Comparison of ENCODE assay signal across 8 mouse cellular contexts in the genomic region with DNA sequence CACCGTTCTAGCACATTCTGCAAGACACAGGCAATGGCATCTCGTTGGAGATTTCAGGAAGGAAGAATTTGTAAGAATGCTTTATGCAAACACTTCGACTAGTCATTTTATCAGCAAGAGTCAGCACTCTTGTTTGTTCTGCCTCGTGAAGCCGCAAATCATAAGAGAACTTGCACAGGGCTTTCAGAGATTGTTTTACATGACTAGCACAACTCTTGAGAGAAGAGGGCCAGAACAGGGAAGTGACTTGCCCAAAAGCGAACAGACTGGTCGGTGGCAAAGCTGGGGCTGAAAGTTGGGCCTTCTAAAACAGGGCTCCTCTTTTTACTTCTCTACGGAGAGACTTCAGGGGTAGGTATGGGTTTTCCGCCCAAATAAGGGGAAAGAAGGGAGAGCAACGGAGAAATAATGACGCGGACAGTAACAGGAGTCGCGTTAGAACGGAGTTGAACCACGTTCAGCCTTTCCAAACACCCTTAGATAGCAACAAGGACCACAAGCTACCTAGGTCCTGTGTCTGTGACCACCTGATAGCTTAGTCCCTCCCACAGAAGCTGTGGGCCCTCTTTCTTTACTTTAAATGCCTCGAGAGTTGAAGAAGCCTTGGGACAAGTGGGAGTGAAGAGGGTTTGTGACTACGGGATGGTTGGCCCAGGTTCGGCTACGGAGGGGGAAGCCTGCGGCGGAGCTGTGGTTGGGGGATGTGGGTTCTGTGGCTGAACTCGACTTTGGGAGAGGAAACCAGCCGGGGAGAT. TPM values are rescaled to one million over a fixed set of nuclear protein-coding genes. Genes with fewer than 3 reads are reported as not detected.
DNase-seq lines count a peak whose midpoint lies in the region; ATAC-seq and TF ChIP-seq lines count a peak whose summit lies in the region.

No protein-coding gene starts in this region.

- peak overlapping the region; percentile 94 for H3K4me2 ChIP-seq in forebrain, embryonic 13.5 days
- H3K4me2 ChIP-seq in midbrain, embryonic 14.5 days (ENCODE audit: low read length) = peak overlapping the region; percentile 57

- WGBS in forebrain, embryonic 13.5 days = 12% methylated on average over 24 of the region's 24 CpGs
- 13% methylated on average over 24 of the region's 24 CpGs for WGBS in midbrain, embryonic 14.5 days

- no peak overlapping the region for H3K27ac ChIP-seq in forebrain, embryonic 13.5 days
- peak overlapping the region; percentile 97; the same call in 1 of the 2 replicates for H3K27ac ChIP-seq in midbrain, embryonic 14.5 days (replicated peaks; ENCODE audit: low read depth, low read length)

- ATAC-seq in forebrain, embryonic 13.5 days = no peak
- no peak for ATAC-seq in midbrain, embryonic 14.5 days (ENCODE audit: low FRiP score, low TSS enrichment)

- H3K4me3 ChIP-seq in E14TG2a.4 (replicated peaks; ENCODE audit: low read length) = peak overlapping the region; percentile 96
- H3K4me3 ChIP-seq in forebrain, embryonic 13.5 days = peak overlapping the region; percentile 88
- H3K4me3 ChIP-seq in midbrain, embryonic 14.5 days (replicated peaks; ENCODE audit: low read depth, low read length) = peak overlapping the region; percentile 99

- peak overlapping the region; percentile 99 for H3K9ac ChIP-seq in forebrain, embryonic 13.5 days
- H3K9ac ChIP-seq in midbrain, embryonic 14.5 days (replicated peaks; ENCODE audit: low read length) = peak overlapping the region; percentile 100

- TF ChIP-seq CTCF in E14TG2a.4 (conservative IDR thresholded peaks at IDR 0.05; ENCODE audit: low read length) = no peak

- peaks cover 39% of the 10 kb centered on the region for H3K27me3 ChIP-seq in E14TG2a.4 (ENCODE audit: insufficient read depth, low read length)
- H3K27me3 ChIP-seq in forebrain, embryonic 13.5 days = 0 out of 2 replicates have a peak, but pooled peaks cover 8% of the 10 kb centered on the region
- H3K27me3 ChIP-seq in midbrain, embryonic 14.5 days (ENCODE audit: control insufficient read depth, insufficient read depth, low read length) = no peaks in the 10 kb centered on the region

- peaks cover 21% of the 10 kb centered on the region for H3K4me1 ChIP-seq in E14TG2a.4 (replicated peaks; ENCODE audit: low read depth, low read length)
- H3K4me1 ChIP-seq in forebrain, embryonic 13.5 days = peaks cover 34% of the 10 kb centered on the region
- peaks cover 25% of the 10 kb centered on the region for H3K4me1 ChIP-seq in midbrain, embryonic 14.5 days (ENCODE audit: control insufficient read depth, insufficient read depth, low read length)

- H3K9me3 ChIP-seq in E14TG2a.4 (ENCODE audit: low read length) = no peaks in the 10 kb centered on the region
- no peaks in the 10 kb centered on the region for H3K9me3 ChIP-seq in forebrain, embryonic 13.5 days (replicated peaks)
- H3K9me3 ChIP-seq in midbrain, embryonic 14.5 days (ENCODE audit: control insufficient read depth, low read length) = no peaks in the 10 kb centered on the region

- peak; percentile 34 for DNase-seq in cerebellum, adult 8-10 months
- DNase-seq in cerebellum, postnatal 4 days (ENCODE audit: low spot score in 2 of 2) = no peak
- peak; percentile 6 for DNase-seq in liver
- DNase-seq in midbrain, embryonic 14.5 days = no peak
- DNase-seq in gastrocnemius, postnatal 10 days = no peak
- DNase-seq in adrenal gland, postnatal 36 days = no peak

- peaks cover 21% of the 10 kb centered on the region for H3K36me3 ChIP-seq in E14TG2a.4 (ENCODE audit: insufficient read depth, low read length)
- H3K36me3 ChIP-seq in forebrain, embryonic 13.5 days (ENCODE audit: poor library complexity, severe bottlenecking) = peaks cover 21% of the 10 kb centered on the region
- H3K36me3 ChIP-seq in midbrain, embryonic 14.5 days (ENCODE audit: control insufficient read depth, insufficient read depth, low read length) = peaks cover 22% of the 10 kb centered on the region

RNA-seq across cellular contexts. Expression of gene Zfp821, which starts 0.6 kb away (rescaled TPM):
- 71.3 and 73.1 TPM in 2 replicates for polyA plus RNA-seq in forebrain, embryonic 13.5 days (2015; fragmentation: Nextera tagmentation; extraction: Ambion mirVana)
- 87.5 and 95.2 TPM in 2 replicates for polyA plus RNA-seq in midbrain, embryonic 14.5 days (2014; fragmentation: Nextera tagmentation; extraction: Ambion mirVana)
- 1 to 10 TPM; 7.5 to 9.5 TPM for total RNA-seq in gastrocnemius, postnatal 10 days (2021)
- 10 to 100 TPM in 1 of 2 experiments, 1 to 10 TPM in 1; 9.9 to 10.9 TPM for total RNA-seq in adrenal gland, postnatal 36 days (2021)

RNA-seq across cellular contexts. Expression of gene Ist1, which starts 11.7 kb away (rescaled TPM):
- 165 and 177 TPM in 2 replicates for polyA plus RNA-seq in forebrain, embryonic 13.5 days (2015; fragmentation: Nextera tagmentation; extraction: Ambion mirVana)
- polyA plus RNA-seq in midbrain, embryonic 14.5 days (2014; fragmentation: Nextera tagmentation; extraction: Ambion mirVana) = 158 and 187 TPM in 2 replicates
- 10 to 100 TPM; 32.3 to 40.7 TPM for total RNA-seq in gastrocnemius, postnatal 10 days (2021)
- total RNA-seq in adrenal gland, postnatal 36 days (2021) = 10 to 100 TPM; 85.7 to 89.3 TPM

RNA-seq across cellular contexts. Expression of gene Atxn1l, which starts 32.8 kb away (rescaled TPM):
- polyA plus RNA-seq in forebrain, embryonic 13.5 days (2015; fragmentation: Nextera tagmentation; extraction: Ambion mirVana) = 4.0 and 4.6 TPM in 2 replicates
- 3.1 and 4.4 TPM in 2 replicates for polyA plus RNA-seq in midbrain, embryonic 14.5 days (2014; fragmentation: Nextera tagmentation; extraction: Ambion mirVana)
- 10 to 100 TPM; 25.1 to 25.4 TPM for total RNA-seq in gastrocnemius, postnatal 10 days (2021)
- 10 to 100 TPM; 39.2 to 50.2 TPM for total RNA-seq in adrenal gland, postnatal 36 days (2021)

Comparison
In these comparisons a context has a peak if more than half of its experiments do, and no peak if none do; other contexts are left out.
1. DNase-seq: peak in cerebellum, adult 8-10 months (single experiment) and liver (single experiment); none in cerebellum, postnatal 4 days (0 of 2), midbrain, embryonic 14.5 days (single experiment), gastrocnemius, postnatal 10 days (single experiment) and adrenal gland, postnatal 36 days (0 of 2).
2. Peak in every context shown above with its lines, with median percentiles within 50 percentile points of each other: H3K4me3 ChIP-seq.